Mouse (Mus musculus) hindbrain, postnatal 0 days (tissue): Measurements from ENCODE around the gene Actn4. TPM values are rescaled to one million over a fixed set of nuclear protein-coding genes. Genes with fewer than 3 reads are reported as not detected.

Source experiments
- ATAC-seq: fragments of 200-750 bp; cut with Nextera tagmentation; 2 replicates; pipeline ENCODE4 v1.8.0; 2017; ENCODE audit warnings: mild to moderate bottlenecking, moderate TSS enrichment, moderate library complexity
- DNase-seq: peaks from one replicate; pipeline ENCODE4 v3.0.0-alpha.2; 2015; ENCODE audit warnings: low spot score
- H3K27ac ChIP-seq: fragments of 300-500 bp; sonication (generic); 2 replicates; pipeline ENCODE4 v1.5.1; 2014; ENCODE audit warnings: mild to moderate bottlenecking
- H3K27me3 ChIP-seq: fragments of 300-500 bp; sonication (generic); 2 replicates; pipeline ENCODE4 v1.6.1; 2014; ENCODE audit warnings: low read length, mixed read lengths; ENCODE audit not compliant: insufficient read depth
- H3K36me3 ChIP-seq: fragments of 300-500 bp; sonication (generic); 2 replicates; pipeline ENCODE4 v1.6.1; 2014; ENCODE audit warnings: low read length, mixed read lengths; ENCODE audit not compliant: insufficient read depth
- H3K4me1 ChIP-seq: fragments of 300-500 bp; sonication (generic); 2 replicates; pipeline ENCODE4 v1.6.1; 2014; ENCODE audit warnings: antibody characterized with exemption, low read length, mixed read lengths; ENCODE audit not compliant: insufficient read depth
- H3K4me2 ChIP-seq: fragments of 300-500 bp; sonication (generic); 2 replicates; pipeline ENCODE4 v1.6.1; 2014; ENCODE audit warnings: low read depth, mild to moderate bottlenecking, low read length, moderate library complexity, mixed read lengths
- H3K4me3 ChIP-seq: fragments of 300-500 bp; sonication (generic); 2 replicates; pipeline ENCODE4 v1.5.1; 2014; ENCODE audit warnings: low read length
- H3K9ac ChIP-seq: fragments of 300-500 bp; sonication (generic); replicated peaks from 2 replicates; pipeline ENCODE4 v1.6.1; 2014; ENCODE audit warnings: mild to moderate bottlenecking, low read length, moderate library complexity, mixed read lengths
- H3K9me3 ChIP-seq: fragments of 300-500 bp; sonication (generic); 2 replicates; pipeline ENCODE4 v1.6.1; 2016; ENCODE audit warnings: low read length, mixed read lengths
- CTCF ChIP-seq: IDR thresholded peaks from 2 replicates; pipeline ENCODE4 v1.5.1; 2016; ENCODE audit warnings: antibody characterized with exemption, control low read depth, low read depth
- WGBS: fragments of 180-500 bp; shearing (Covaris S2); extraction: QIAGEN DNeasy Blood & Tissue Kit; methylation state at CpG from one replicate; pipeline ENCODE4 v1.1.7; 2014; 5-methylcytosine and 5-hydroxymethylcytosine counted together
- polyA plus RNA-seq: library from polyadenylated mRNA; unstranded; fragments of >200 nt; fragmentation: Nextera tagmentation; extraction: Ambion mirVana; gene quantifications from 2 replicates; pipeline ENCODE4 v1.2.1, GENCODE M21; 2015
- total RNA-seq: library from RNA; depleted of rRNA; stranded (reverse); fragments of >200 nt; gene quantifications from 2 replicates; pipeline ENCODE4 v1.2.3, GENCODE M21; 2014

The Actn4 gene
- total and polyA plus RNA-seq, 2 experiments from 2014 or later = 85.7 to 114 TPM

- Histone ChIP-seq H3K9ac (no peak overlapping the region), H3K4me3 (no peak overlapping the region), H3K4me2 (no peak overlapping the region), H3K27ac (no peak overlapping the region), H3K36me3 (no peaks in the 10 kb centered on the region), H3K9me3 (no peaks in the 10 kb centered on the region), H3K4me1 (peaks cover 13% of the 10 kb centered on the region; the same call in 1 of the 2 replicates), H3K27me3 (no peaks in the 10 kb centered on the region)
- WGBS = 15% methylated on average over 3 of the region's 3 CpGs
- DNase-seq = peak; percentile 31
- ATAC-seq = no peak
- TF ChIP-seq CTCF = no peak
These were observed 9.4 kb downstream of the Actn4 start for GRCm38 (mm10) chr7:28952786-28953185.

GRCm38 (mm10) chr7:28951764-28952163 is 10.4 kb downstream of the Actn4 start:
- Histone ChIP-seq H3K4me2 (no peak overlapping the region), H3K9me3 (no peaks in the 10 kb centered on the region), H3K36me3 (no peaks in the 10 kb centered on the region), H3K4me3 (no peak overlapping the region), H3K9ac (no peak overlapping the region), H3K27me3 (no peaks in the 10 kb centered on the region), H3K4me1 (peaks cover 13% of the 10 kb centered on the region; the same call in 1 of the 2 replicates), H3K27ac (no peak overlapping the region)
- no peak for TF ChIP-seq CTCF
- DNase-seq (no peak), ATAC-seq (no peak)
- WGBS = 87% methylated on average over 2 of the region's 2 CpGs

GRCm38 (mm10) chr7:28950346-28951037 is 11.6 kb downstream of the Actn4 start:
- no peaks in the 10 kb centered on the region for H3K36me3 ChIP-seq
- TF ChIP-seq CTCF = no peak
- no peak overlapping the region for H3K4me3 ChIP-seq
- ATAC-seq (no peak), DNase-seq (no peak)
- no peaks in the 10 kb centered on the region for H3K27me3 ChIP-seq
- H3K27ac ChIP-seq = no peak overlapping the region
- H3K9me3 ChIP-seq = no peaks in the 10 kb centered on the region
- 94% methylated on average over 10 of the region's 10 CpGs for WGBS
- no peak overlapping the region for H3K4me2 ChIP-seq
- H3K4me1 ChIP-seq = peaks cover 16% of the 10 kb centered on the region; the same call in 1 of the 2 replicates
- no peak overlapping the region for H3K9ac ChIP-seq

DNA sequence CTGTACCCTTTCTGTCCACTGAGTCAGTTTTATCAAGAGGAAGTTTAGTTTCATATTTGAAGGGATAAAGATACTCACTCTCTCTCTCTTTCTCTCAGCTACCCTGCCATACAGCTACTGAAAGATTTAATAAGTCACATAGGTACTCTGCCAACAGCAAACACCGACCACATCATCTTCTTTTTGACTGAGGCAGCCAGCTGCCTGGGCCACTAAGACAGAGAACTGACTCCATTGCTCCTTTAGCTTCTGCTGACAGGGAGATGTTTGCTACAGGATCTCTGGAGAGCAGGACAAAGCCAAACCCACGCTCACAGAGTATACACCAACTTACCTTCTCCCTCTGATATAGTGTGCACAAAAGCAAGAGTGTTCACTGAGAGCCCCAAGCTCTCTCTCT is 12.8 kb downstream of the Actn4 start:
- no peak overlapping the region for H3K27ac ChIP-seq

DNA sequence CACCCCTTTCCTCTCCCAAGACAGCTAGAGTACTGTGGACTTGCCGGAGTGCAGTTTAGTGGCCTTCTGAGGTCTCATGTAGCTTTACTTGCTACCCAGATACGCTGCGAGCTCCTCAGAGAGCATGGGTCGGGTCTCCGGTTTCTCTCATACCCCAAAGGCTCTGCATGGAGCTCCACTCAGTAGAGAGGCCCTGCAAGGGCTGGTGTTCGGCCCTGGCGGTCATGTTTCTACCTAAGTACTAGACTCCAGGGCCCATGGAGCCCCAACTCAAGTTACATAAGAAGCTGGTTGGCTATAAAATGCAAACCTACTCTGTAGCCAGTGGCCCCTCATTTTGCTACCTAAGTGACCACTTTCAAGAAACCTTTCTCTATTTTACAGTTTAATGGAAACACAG is 13.4 kb downstream of the Actn4 start:
- no peaks in the 10 kb centered on the region for H3K36me3 ChIP-seq
- H3K27me3 ChIP-seq = no peaks in the 10 kb centered on the region
- H3K4me3 ChIP-seq = no peak overlapping the region
- H3K4me1 ChIP-seq = peaks cover 12% of the 10 kb centered on the region; the same call in 1 of the 2 replicates
- no peak overlapping the region for H3K9ac ChIP-seq
- no peak for ATAC-seq
- no peak overlapping the region for H3K4me2 ChIP-seq
- DNase-seq = no peak
- no peaks in the 10 kb centered on the region for H3K9me3 ChIP-seq
- no peak overlapping the region for H3K27ac ChIP-seq
- TF ChIP-seq CTCF = no peak
- 92% methylated on average over 7 of the region's 7 CpGs for whole genome bisulfite sequencing

More for the DNA sequence above, 12.8 kb downstream of the Actn4 start:
- ATAC-seq (no peak), DNase-seq (no peak)
- peaks cover 16% of the 10 kb centered on the region; the same call in 1 of the 2 replicates for H3K4me1 ChIP-seq
- no peak overlapping the region for H3K4me3 ChIP-seq
- no peaks in the 10 kb centered on the region for H3K9me3 ChIP-seq
- WGBS = 80% methylated on average over 2 of the region's 2 CpGs
- no peaks in the 10 kb centered on the region for H3K36me3 ChIP-seq
- no peak overlapping the region for H3K4me2 ChIP-seq
- no peak overlapping the region for H3K9ac ChIP-seq
- no peak for TF ChIP-seq CTCF
- no peaks in the 10 kb centered on the region for H3K27me3 ChIP-seq

- DNase-seq = no peak
- no peak overlapping the region for H3K4me3 ChIP-seq
- no peak for TF ChIP-seq CTCF
- H3K9me3 ChIP-seq = no peaks in the 10 kb centered on the region
- no peaks in the 10 kb centered on the region for H3K36me3 ChIP-seq
- H3K27ac ChIP-seq = no peak overlapping the region; the same call in 1 of the 2 replicates
- 0 out of 2 replicates have a peak, but pooled peaks cover 3% of the 10 kb centered on the region for H3K4me1 ChIP-seq
- H3K27me3 ChIP-seq = no peaks in the 10 kb centered on the region
- no peak overlapping the region for H3K9ac ChIP-seq
- H3K4me2 ChIP-seq = no peak overlapping the region
- 47% methylated on average over 1 of the region's 1 CpGs for WGBS
- no peak for ATAC-seq
These were observed 15.9 kb downstream of the Actn4 start for GRCm38 (mm10) chr7:28946271-28946610.
